Mouse (Mus musculus) cortical plate, adult 2 months (tissue): ENCODE measurements around the gene Nudt4. TPM values are rescaled to one million over a fixed set of nuclear protein-coding genes. Genes with fewer than 3 reads are reported as not detected.

ENCODE experiments used
- H3K27ac ChIP-seq: fragments of 200-500 bp; 2 replicates; pipeline ENCODE4 v1.5.1; 2012; ENCODE audit warnings: low read length, control low read depth, inconsistent platforms; ENCODE audit not compliant: insufficient read depth
- H3K4me1 ChIP-seq: fragments of 200-500 bp; 2 replicates; pipeline ENCODE4 v1.6.1; 2011; ENCODE audit warnings: low read length; ENCODE audit not compliant: control insufficient read depth, insufficient read depth
- H3K4me3 ChIP-seq: fragments of 200-500 bp; 2 replicates; pipeline ENCODE4 v1.5.1; 2011; ENCODE audit warnings: mild to moderate bottlenecking, low read length, control low read depth; ENCODE audit not compliant: insufficient read depth
- CTCF ChIP-seq: fragments of 200-500 bp; IDR thresholded peaks from 2 replicates; pipeline ENCODE4 v1.5.1; 2011; ENCODE audit warnings: mild to moderate bottlenecking, control low read depth, low read length; ENCODE audit not compliant: insufficient read depth; ENCODE audit errors: extremely low read depth
- POLR2A ChIP-seq: fragments of 200-500 bp; IDR thresholded peaks from 2 replicates; pipeline ENCODE4 v1.6.1; 2011; ENCODE audit warnings: mild to moderate bottlenecking, low read length, control low read depth; ENCODE audit not compliant: insufficient read depth; ENCODE audit errors: extremely low read depth
- polyA plus RNA-seq: library from polyadenylated mRNA; depleted of rRNA; stranded (reverse); fragments of >200 nt; gene quantifications from 2 replicates; pipeline ENCODE4 v1.2.3, GENCODE M21; 2012

Gene Nudt4
- polyA plus RNA-seq, 1 experiment = 116 TPM

- Histone ChIP-seq H3K4me3 (no peak overlapping the region), H3K27ac (no peak overlapping the region), H3K4me1 (peaks cover 3% of the 10 kb centered on the region)
- TF ChIP-seq POLR2A (no peak), CTCF (no peak)
These were observed 4.1 kb upstream of the Nudt4 start for GRCm38 (mm10) chr10:95568016-95568415.

GRCm38 (mm10) chr10:95567550-95567949 lies 3.6 kb upstream of the Nudt4 start:
- Histone ChIP-seq H3K4me1 (peaks cover 4% of the 10 kb centered on the region), H3K4me3 (no peak overlapping the region), H3K27ac (no peak overlapping the region)
- no peak for TF ChIP-seq CTCF
- TF ChIP-seq POLR2A = no peak

GRCm38 (mm10) chr10:95566786-95567185 lies 2.8 kb upstream of the Nudt4 start:
- peaks cover 5% of the 10 kb centered on the region for H3K4me1 ChIP-seq
- no peak for TF ChIP-seq POLR2A
- TF ChIP-seq CTCF = no peak
- no peak overlapping the region for H3K4me3 ChIP-seq
- no peak overlapping the region for H3K27ac ChIP-seq

DNA sequence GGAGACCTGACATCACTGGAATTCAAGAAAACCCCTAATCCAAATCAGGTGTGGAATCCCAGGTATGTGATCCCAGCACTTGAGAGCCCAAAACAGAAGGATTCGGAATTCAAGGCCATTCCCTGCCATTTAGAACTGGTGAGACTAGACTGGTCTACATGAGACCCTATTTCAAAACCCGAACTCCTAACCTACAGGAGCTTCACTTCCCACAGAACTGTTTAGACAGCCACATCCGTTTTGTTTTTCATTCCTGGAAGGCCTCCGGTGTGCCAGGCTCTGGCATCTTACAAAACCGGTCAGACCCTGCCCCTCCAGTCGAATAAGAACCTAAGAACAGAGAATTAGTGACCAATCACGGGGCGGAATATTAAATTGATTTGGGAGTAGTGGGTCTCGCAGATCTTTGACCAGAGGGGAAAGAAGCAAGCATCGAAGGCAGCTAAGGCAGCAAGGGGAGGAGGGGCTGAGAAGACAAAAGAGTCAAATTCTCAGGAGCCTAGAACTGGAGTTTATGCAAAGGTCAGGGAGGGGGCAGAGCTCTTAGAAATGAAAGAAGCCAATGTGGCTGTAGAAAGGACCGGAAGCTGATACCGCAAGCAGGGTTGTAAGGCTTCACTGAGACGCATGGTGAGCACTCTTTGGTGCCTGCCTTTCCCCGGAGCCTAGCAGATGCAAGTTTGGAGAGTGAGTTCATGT lies 1.4 kb upstream of the Nudt4 start:
- Histone ChIP-seq H3K4me3 (no peak overlapping the region), H3K27ac (no peak overlapping the region), H3K4me1 (peaks cover 5% of the 10 kb centered on the region)
- TF ChIP-seq POLR2A (no peak), CTCF (no peak)

DNA sequence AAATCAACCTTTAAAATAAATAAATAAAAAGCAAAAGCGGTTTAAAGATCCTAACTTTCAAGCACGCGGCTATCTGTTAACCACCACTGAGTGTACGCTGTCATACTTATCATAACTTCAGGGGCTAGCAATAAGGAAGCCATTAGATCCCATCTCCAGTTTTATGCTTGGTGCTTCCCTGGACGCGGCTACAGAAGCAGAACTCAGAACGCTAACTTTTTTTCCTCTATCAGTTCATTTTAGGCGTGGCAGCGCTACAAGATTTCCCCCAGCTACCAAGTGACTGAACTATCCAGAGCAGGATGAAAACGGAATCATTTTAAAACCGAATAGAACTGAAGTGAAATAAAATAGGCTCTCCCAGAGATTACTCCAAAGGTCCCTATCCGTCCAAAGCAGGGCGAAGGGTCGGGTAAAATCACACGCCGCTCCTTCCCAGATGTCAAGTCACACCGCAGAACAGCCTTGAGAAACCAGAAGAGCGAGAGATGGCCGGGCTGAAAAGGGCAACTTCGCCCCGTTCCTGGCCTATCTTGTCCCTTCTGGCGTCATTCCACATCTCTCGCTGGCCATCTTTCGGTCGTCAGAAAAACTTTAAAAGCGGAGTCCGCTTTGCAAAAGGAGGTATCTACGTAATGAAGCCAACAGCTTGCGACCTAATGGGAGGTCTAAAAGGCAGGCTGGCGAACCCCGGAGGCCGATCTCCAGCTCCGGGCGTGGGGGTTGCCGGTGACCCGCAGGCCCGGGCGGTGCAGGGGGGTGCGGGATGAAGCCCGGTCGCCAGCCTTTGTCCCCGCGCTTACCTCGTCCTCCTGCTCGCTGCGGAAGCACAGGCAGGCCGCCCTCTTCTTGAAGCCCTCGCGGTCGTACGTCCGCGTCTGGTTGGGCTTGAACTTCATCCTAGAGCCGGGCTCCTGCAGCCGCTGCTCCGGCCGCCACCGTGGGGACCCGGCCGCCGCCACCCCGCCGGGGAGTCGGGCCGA lies 796 bp downstream of the Nudt4 start:
- no peak for TF ChIP-seq CTCF
- TF ChIP-seq POLR2A = no peak
- Histone ChIP-seq H3K4me3 (peak overlapping the region; percentile 78), H3K4me1 (peaks cover 8% of the 10 kb centered on the region), H3K27ac (peak overlapping the region; percentile 72; the same call in 1 of the 2 replicates)

GRCm38 (mm10) chr10:95562395-95562794 lies 1.6 kb downstream of the Nudt4 start:
- Histone ChIP-seq H3K4me1 (peaks cover 8% of the 10 kb centered on the region), H3K27ac (no peak overlapping the region), H3K4me3 (peak overlapping the region; percentile 78)
- TF ChIP-seq POLR2A (no peak), CTCF (no peak)

- 0 out of 2 replicates have a peak overlapping the region, but pooled peaks have one; percentile 21 for H3K27ac ChIP-seq
- TF ChIP-seq CTCF = no peak
- no peak for TF ChIP-seq POLR2A
- peaks cover 8% of the 10 kb centered on the region for H3K4me1 ChIP-seq
- peak overlapping the region; percentile 78 for H3K4me3 ChIP-seq
These were observed 2.3 kb downstream of the Nudt4 start for GRCm38 (mm10) chr10:95561616-95562015.

GRCm38 (mm10) chr10:95560394-95560983 lies 3.5 kb downstream of the Nudt4 start:
- H3K4me3 ChIP-seq = no peak overlapping the region
- TF ChIP-seq POLR2A (no peak), CTCF (no peak)

DNA sequence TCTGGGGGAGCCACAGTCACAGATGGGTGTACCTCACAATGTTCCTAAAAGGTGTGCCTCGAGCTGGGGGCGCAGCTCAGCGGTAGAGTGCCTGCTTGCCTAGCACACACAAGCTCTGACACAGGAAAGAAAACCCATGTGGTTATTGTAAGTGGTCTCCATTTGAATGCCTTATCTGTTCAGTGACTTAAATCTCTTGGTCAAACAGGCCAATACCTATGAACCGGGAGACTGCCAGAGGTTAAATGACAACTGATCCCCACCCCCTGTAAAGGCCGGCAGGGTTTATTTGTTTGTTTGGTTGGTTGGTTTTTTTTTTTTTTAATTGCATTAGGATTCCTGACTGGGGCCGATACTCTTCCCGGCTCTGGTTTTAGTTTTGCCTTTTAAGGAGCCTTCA lies 4.5 kb downstream of the Nudt4 start:
- Histone ChIP-seq H3K4me3 (no peak overlapping the region; the same call in 1 of the 2 replicates), H3K4me1 (peaks cover 5% of the 10 kb centered on the region), H3K27ac (peak overlapping the region; percentile 42; the same call in 1 of the 2 replicates)
- TF ChIP-seq POLR2A = no peak
- TF ChIP-seq CTCF = no peak

More at GRCm38 (mm10) chr10:95560394-95560983, 3.5 kb downstream of the Nudt4 start:
- no peak overlapping the region for H3K27ac ChIP-seq
- peaks cover 8% of the 10 kb centered on the region for H3K4me1 ChIP-seq
